Mouse (Mus musculus): Measurements from ENCODE around the gene Draxin. TPM values are rescaled to one million over a fixed set of nuclear protein-coding genes. Genes with fewer than 3 reads are reported as not detected.
A peak's percentile ranks its signal among the peaks of the same experiment; 100 is the strongest.

The Draxin gene
- polyA plus RNA-seq, 1 experiment from 2014 or later, result 12.4 TPM

DNA sequence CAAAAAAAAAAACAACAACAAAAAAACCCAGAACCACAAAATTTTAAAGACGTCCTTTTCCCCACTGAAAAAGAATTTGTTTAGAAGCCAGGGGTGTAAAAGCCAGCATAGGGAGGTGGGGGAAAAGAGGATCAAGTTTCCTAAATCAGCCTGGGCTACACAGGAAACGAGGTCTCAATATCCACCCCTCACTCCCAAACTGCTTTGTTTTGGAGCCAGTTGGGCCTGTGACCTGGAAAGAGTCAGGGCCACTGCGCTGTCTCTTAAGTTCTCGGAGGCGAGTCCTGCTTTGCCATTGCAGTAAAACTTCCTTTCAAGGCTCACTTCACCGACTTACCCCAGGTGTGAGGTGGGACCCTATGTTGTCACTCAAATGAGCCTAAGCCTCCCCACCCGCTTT, 19.7 kb upstream of the Draxin start:
- H3K9ac ChIP-seq, result no peak overlapping the region
- 41% methylated on average over 7 of the region's 7 CpGs for WGBS
- H3K4me2 ChIP-seq (replicated peaks), result no peak overlapping the region
- H3K4me1 ChIP-seq, result peaks cover 6% of the 10 kb centered on the region; the same call in 1 of the 2 replicates
- no peak overlapping the region for H3K4me3 ChIP-seq
- H3K27ac ChIP-seq, result no peak overlapping the region
- H3K36me3 ChIP-seq, result peaks cover 50% of the 10 kb centered on the region
- no peaks in the 10 kb centered on the region for H3K27me3 ChIP-seq (replicated peaks)
- no peaks in the 10 kb centered on the region for H3K9me3 ChIP-seq
- no peak for ATAC-seq (ENCODE audit: low FRiP score, low read depth)

DNA sequence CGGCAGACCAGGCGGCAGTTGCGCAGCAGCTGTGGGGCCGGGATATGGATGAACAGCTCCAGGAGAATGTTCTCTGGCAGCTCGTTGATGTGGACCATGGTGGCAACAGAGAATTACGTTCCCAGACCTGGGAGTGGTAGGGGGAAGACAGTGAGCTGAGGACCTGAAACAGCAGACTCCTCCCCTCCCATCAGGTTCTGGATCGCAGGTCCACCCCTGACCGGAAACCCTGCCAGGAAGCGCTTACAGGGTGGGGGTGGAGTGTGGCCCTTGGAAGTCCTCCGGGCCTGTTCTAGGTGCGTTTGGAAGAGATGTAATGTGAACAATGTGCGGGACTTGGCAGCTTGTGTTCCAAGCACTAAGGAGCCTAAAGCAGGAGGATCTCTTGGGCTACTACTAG, 19.0 kb upstream of the Draxin start:
- Histone ChIP-seq H3K36me3 (peaks cover 51% of the 10 kb centered on the region), H3K27ac (no peak overlapping the region), H3K4me2 (replicated peaks) (no peak overlapping the region), H3K27me3 (replicated peaks) (no peaks in the 10 kb centered on the region), H3K9me3 (no peaks in the 10 kb centered on the region), H3K4me1 (peaks cover 6% of the 10 kb centered on the region; the same call in 1 of the 2 replicates), H3K4me3 (no peak overlapping the region), H3K9ac (no peak overlapping the region)
- 65% methylated on average over 12 of the region's 12 CpGs for WGBS
- ATAC-seq (ENCODE audit: low FRiP score, low read depth), result no peak

DNA sequence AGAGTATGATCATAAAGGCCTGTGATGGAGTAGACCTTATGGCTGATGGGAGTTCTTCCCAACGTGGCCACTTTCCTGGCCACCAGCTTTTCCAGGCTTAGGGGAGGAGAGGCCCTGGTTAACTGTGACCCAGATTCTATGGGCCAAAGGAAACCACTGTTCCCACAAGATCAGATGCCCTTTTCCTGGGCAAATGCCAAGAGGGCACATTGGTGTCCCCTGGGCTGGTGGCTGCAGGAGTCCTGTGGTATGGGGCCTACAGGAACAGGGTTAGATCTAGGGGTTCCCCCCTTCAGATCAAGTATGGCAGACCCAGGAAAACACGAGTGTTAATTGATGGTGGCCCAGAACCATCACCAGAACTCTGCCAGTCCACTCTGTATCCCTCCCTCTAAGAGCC, 17.2 kb upstream of the Draxin start:
- no peak overlapping the region for H3K4me2 ChIP-seq (replicated peaks)
- H3K27ac ChIP-seq, result no peak overlapping the region
- peaks cover 6% of the 10 kb centered on the region; the same call in 1 of the 2 replicates for H3K4me1 ChIP-seq
- 95% methylated on average over 2 of the region's 2 CpGs for WGBS
- H3K9me3 ChIP-seq, result no peaks in the 10 kb centered on the region
- H3K36me3 ChIP-seq, result peaks cover 40% of the 10 kb centered on the region
- H3K9ac ChIP-seq, result no peak overlapping the region
- no peak for ATAC-seq (ENCODE audit: low FRiP score, low read depth)
- no peak overlapping the region for H3K4me3 ChIP-seq
- H3K27me3 ChIP-seq (replicated peaks), result no peaks in the 10 kb centered on the region

DNA sequence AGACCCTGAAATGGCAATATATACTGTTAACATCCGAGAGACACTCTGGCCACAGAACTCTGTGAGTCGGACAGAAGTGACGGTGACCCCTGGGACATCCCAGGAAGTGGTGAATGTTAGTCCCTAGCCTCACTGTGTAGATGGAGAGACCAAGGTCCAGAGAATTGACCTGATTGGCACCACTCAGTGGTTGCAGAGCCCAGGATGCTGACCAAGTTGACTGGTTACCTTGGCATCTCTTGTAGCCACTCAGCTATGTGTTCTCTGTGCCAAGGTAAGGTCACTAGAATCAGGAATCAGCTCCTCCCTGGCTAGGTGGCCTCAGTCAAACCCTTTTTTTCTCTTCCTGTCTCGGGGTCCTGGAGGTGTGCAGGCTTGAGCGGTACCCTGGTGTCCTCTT, 13.2 kb upstream of the Draxin start:
- Histone ChIP-seq H3K9me3 (no peaks in the 10 kb centered on the region), H3K27ac (no peak overlapping the region), H3K36me3 (peaks cover 40% of the 10 kb centered on the region), H3K4me3 (no peak overlapping the region), H3K9ac (no peak overlapping the region), H3K4me1 (peaks cover 15% of the 10 kb centered on the region), H3K27me3 (replicated peaks) (no peaks in the 10 kb centered on the region), H3K4me2 (replicated peaks) (no peak overlapping the region)
- no peak for ATAC-seq (ENCODE audit: low FRiP score, low read depth)
- 88% methylated on average over 5 of the region's 5 CpGs for WGBS

DNA sequence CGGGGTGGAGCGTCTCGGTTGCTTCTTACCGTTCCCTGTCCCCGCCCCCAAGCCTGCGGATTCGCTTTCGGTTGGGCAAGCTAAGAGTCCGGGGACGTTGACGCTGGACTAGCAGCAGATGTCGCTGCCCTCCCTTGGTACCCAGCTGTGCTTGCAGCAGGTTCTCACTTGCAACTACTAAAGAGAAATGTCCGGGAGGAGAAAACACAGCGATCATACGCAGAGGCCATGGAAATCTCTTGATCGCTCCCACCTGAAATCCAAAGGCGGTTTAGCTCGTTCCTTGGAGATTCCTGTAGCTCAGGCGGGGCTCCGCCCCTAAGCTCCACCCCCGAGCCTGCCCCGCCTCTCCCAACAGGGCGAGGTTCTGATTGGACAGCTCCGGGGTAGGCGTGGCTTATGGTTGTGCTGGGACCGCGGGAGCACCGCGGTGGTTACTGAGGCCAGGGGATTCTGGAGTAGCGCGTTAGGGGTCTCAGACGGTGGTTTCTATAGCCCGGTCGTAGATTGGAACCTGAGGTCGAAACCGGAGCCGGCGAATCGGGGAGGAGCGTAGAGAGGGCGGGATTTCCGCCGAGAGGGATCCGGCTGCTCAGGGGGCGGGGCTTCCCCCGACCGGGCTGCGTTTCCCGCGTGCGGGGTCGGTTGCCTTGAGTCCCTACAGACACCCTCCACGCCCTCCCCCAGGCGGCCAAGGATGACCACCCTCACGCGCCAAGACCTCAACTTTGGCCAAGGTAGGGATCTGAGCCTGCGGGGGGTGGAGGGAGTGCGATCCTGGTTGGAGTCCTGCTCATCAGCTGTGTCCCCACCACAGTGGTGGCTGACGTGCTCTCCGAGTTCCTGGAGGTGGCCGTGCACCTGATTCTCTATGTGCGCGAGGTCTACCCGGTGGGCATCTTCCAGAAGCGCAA, 9.9 kb upstream of the Draxin start:
- H3K27me3 ChIP-seq (replicated peaks), result no peaks in the 10 kb centered on the region
- under 1% methylated on average over 65 of the region's 65 CpGs for WGBS
- no peaks in the 10 kb centered on the region for H3K9me3 ChIP-seq
- H3K9ac ChIP-seq, result peak overlapping the region; percentile 68
- H3K36me3 ChIP-seq, result peaks cover 13% of the 10 kb centered on the region
- H3K4me2 ChIP-seq (replicated peaks), result peak overlapping the region; percentile 88
- H3K27ac ChIP-seq, result peak overlapping the region; percentile 67
- ATAC-seq (ENCODE audit: low FRiP score, low read depth), result peak; percentile 94
- peaks cover 15% of the 10 kb centered on the region for H3K4me1 ChIP-seq
- peak overlapping the region; percentile 59 for H3K4me3 ChIP-seq

DNA sequence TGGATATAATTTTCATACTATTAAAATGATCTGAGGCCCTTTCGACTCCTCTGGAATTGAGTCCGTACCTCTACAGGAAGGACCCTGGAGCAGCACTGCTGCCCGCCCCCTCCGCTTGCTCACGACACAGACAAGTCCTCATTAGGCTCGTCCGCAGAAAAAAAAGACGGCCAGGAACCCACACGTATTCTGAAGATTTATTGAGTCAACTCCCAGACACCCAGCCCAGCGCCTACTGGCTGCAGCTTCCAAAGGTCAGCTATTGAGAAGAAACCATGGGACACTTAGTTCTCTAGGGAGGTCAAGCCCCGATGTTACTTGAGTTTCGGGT, 9.2 kb upstream of the Draxin start:
- Histone ChIP-seq H3K36me3 (peaks cover 7% of the 10 kb centered on the region), H3K4me3 (peak overlapping the region; percentile 59), H3K9ac (peak overlapping the region; percentile 68), H3K4me2 (replicated peaks) (peak overlapping the region; percentile 88), H3K27me3 (replicated peaks) (no peaks in the 10 kb centered on the region), H3K4me1 (peaks cover 15% of the 10 kb centered on the region), H3K27ac (peak overlapping the region; percentile 67; the same call in 1 of the 2 replicates), H3K9me3 (no peaks in the 10 kb centered on the region)
- WGBS, result under 1% methylated on average over 12 of the region's 12 CpGs
- ATAC-seq (ENCODE audit: low FRiP score, low read depth), result peak; percentile 45

DNA sequence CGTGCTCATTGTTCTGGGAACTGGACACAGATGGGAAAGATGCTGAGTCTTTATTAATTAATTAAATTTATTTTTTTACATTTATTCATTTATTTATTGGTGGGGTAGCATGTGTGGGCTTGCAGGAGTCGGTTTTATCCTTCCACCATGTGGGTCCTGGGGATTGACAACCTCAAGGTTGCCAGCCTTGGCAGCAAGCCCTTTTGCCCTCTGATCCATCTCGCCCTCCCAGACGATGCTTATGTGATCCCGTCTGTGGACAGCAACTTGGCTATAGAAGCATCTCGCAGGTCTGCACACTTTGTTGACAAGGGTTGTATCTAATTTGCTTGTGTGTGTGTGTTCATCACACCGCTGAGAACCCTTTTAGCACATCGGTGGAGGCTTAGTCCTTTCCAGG, 7.0 kb upstream of the Draxin start:
- WGBS, result 67% methylated on average over 8 of the region's 8 CpGs
- H3K27ac ChIP-seq, result no peak overlapping the region
- no peaks in the 10 kb centered on the region for H3K27me3 ChIP-seq (replicated peaks)
- no peak for ATAC-seq (ENCODE audit: low FRiP score, low read depth)
- H3K4me3 ChIP-seq, result no peak overlapping the region
- H3K9me3 ChIP-seq, result no peaks in the 10 kb centered on the region
- peaks cover 2% of the 10 kb centered on the region; the same call in 1 of the 2 replicates for H3K36me3 ChIP-seq
- no peak overlapping the region for H3K9ac ChIP-seq
- peaks cover 17% of the 10 kb centered on the region for H3K4me1 ChIP-seq
- H3K4me2 ChIP-seq (replicated peaks), result no peak overlapping the region

DNA sequence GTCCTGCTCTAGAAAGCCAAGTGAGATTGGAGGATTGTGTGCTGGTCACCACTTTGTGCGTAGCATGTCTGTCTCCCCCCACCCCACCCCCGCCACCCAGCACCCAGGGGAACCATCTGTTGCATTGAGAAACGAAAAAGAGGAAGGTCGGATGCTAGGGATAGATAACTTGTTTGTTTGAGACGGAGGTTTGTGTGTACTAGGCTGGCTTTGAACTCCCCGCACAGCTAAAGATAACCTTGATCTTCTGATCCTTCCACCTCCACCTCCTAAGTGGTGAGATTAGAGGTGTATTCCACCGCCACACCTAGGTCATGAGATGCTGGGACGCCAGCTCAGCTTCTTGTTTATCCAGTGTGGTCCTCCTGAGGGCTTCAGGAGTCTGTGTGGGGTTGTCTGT, 4.5 kb upstream of the Draxin start:
- H3K27ac ChIP-seq, result no peak overlapping the region
- H3K36me3 ChIP-seq, result peaks cover 2% of the 10 kb centered on the region; the same call in 1 of the 2 replicates
- no peak overlapping the region for H3K9ac ChIP-seq
- peaks cover 10% of the 10 kb centered on the region; the same call in 1 of the 2 replicates for H3K27me3 ChIP-seq (replicated peaks)
- no peaks in the 10 kb centered on the region for H3K9me3 ChIP-seq
- H3K4me1 ChIP-seq, result peaks cover 29% of the 10 kb centered on the region
- H3K4me3 ChIP-seq, result no peak overlapping the region
- ATAC-seq (ENCODE audit: low FRiP score, low read depth), result no peak
- 85% methylated on average over 8 of the region's 8 CpGs for WGBS
- H3K4me2 ChIP-seq (replicated peaks), result no peak overlapping the region

DNA sequence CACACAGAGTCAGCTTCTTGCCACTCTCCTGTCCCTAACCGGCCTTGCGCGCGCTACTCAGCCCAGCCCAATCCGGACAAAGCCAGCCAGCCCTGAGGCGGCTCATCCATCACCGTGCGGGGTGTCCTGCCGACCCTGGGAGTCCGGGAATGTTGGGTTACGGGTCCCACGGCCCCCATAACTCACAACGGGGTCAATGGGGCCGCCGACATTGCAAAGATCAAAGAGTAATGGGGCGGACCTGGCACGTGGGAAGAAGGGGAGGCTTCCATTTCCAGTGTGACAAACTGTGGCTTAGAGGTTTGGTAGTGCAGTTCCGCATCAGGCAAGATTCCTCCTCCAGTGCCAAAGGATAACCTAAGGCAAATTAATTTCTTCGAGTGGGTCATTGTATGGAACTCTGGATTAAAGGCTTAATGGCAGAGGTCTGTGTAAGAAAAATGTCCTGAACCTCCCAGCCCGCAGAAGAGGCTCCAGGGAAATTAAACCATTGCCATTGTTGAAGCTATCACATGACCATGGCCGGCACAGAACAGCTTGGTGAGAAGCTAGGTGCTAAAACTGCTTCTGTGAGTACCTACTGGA, 1.1 kb upstream of the Draxin start:
- Histone ChIP-seq H3K4me2 (replicated peaks) (peak overlapping the region; percentile 84), H3K4me3 (peak overlapping the region; percentile 73), H3K27me3 (replicated peaks) (peaks cover 12% of the 10 kb centered on the region; the same call in 1 of the 2 replicates), H3K9ac (peak overlapping the region; percentile 97), H3K9me3 (no peaks in the 10 kb centered on the region), H3K4me1 (peaks cover 45% of the 10 kb centered on the region), H3K36me3 (peaks cover 2% of the 10 kb centered on the region; the same call in 1 of the 2 replicates), H3K27ac (peak overlapping the region; percentile 96)
- peak; percentile 85 for ATAC-seq (ENCODE audit: low FRiP score, low read depth)
- WGBS, result 1% methylated on average over 21 of the region's 21 CpGs

DNA sequence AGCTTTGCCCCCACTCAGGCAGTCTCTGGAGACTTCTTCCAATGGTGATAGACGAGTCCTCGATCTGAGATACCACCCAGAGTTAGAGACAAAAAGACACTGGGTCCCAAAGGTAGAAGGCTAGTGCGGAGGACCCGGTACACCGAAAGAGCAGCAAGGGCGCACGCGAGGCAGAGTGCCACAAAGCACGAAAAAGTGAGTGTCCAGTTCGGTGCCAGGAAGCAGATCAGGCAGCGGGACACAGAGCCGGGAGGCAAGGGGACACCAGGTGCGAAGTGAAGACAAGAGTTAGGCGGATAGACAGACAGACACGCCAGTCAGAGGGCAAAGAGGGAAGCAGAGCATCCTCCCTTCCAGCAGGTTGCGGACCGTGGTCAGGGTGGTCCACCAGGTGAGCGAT, 365 bp downstream of the Draxin start, which contains the start of gene Mad2l2:
Gene Mad2l2 (plus strand): TSS at position 252 of the 400 bp plus-strand sequence.
- peak within 1 kb of the TSS; percentile 84 for H3K4me2 ChIP-seq (replicated peaks)
- WGBS, result under 1% methylated on average over 18 of the region's 18 CpGs
- H3K36me3 ChIP-seq, result peaks cover 2% of the 10 kb centered on the region; the same call in 1 of the 2 replicates
- H3K27me3 ChIP-seq (replicated peaks), result peaks cover 12% of the 10 kb centered on the region; the same call in 1 of the 2 replicates
- H3K9me3 ChIP-seq, result no peaks in the 10 kb centered on the region
- ATAC-seq (ENCODE audit: low FRiP score, low read depth), result peak; percentile 11
- H3K4me1 ChIP-seq, result peaks cover 48% of the 10 kb centered on the region
- H3K4me3 ChIP-seq, result peak within 1 kb of the TSS; percentile 73
- H3K27ac ChIP-seq, result peak within 1 kb of the TSS; percentile 96
- peak within 1 kb of the TSS; percentile 97 for H3K9ac ChIP-seq

DNA sequence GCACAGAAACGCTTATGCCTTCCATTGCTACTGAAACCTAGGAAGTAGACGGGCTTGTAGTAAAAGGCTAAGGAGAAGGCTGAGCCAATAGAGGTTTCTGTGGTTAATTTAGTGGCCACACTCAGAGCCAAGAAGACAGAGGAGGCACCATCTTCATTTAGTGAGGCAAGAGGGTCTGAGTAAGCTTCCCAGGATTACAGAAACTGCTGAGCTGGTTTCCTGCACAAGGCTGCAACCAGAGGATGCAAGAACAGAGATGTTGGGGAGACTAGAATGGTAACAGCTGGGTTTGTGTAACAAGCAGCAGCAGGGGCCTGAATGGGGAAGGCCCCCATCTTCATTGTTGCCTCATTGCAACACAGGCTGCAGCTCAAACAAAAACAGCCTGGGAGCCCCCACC, 1.8 kb downstream of the Draxin start:
- Histone ChIP-seq H3K4me2 (replicated peaks) (peak overlapping the region; percentile 84), H3K9ac (peak overlapping the region; percentile 97; the same call in 1 of the 2 replicates), H3K9me3 (no peaks in the 10 kb centered on the region), H3K4me1 (peaks cover 48% of the 10 kb centered on the region), H3K4me3 (peak overlapping the region; percentile 73), H3K27me3 (replicated peaks) (peaks cover 12% of the 10 kb centered on the region; the same call in 1 of the 2 replicates), H3K36me3 (peaks cover under 1% of the 10 kb centered on the region; the same call in 1 of the 2 replicates), H3K27ac (no peak overlapping the region)
- 65% methylated on average over 2 of the region's 2 CpGs for WGBS
- ATAC-seq (ENCODE audit: low FRiP score, low read depth), result no peak

DNA sequence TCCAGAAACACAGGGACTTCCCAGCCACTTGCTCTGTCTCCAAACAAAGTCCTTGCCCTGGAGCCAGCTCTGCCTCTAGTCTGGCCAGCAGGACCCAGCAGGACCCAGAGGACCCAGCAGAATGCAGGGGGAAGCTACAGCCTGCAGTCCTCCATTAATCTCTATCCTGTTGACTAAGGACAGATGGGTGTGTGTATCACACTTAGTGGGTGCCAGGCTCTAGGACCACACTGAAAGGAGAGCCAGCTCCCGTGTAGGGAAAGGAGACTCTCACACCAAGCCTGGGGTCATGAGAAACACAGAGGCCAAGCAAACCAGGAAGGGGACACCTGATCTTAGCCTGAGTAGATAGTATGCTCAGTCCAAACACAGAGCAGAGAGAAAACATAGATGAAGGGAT, 2.3 kb downstream of the Draxin start:
- WGBS, result 63% methylated on average over 1 of the region's 1 CpGs
- Histone ChIP-seq H3K9me3 (no peaks in the 10 kb centered on the region), H3K4me3 (no peak overlapping the region)

More for the DNA sequence above, 2.3 kb downstream of the Draxin start:
- H3K4me2 ChIP-seq (replicated peaks), result peak overlapping the region; percentile 84
- peaks cover 12% of the 10 kb centered on the region; the same call in 1 of the 2 replicates for H3K27me3 ChIP-seq (replicated peaks)
- no peaks in the 10 kb centered on the region for H3K36me3 ChIP-seq
- ATAC-seq (ENCODE audit: low FRiP score, low read depth), result no peak
- no peak overlapping the region; the same call in 1 of the 2 replicates for H3K9ac ChIP-seq
- peaks cover 48% of the 10 kb centered on the region for H3K4me1 ChIP-seq
- H3K27ac ChIP-seq, result no peak overlapping the region
